Mouse (Mus musculus) liver, embryonic 12.5 days (tissue): ENCODE measurements around the gene Tspan4. TPM values are rescaled to one million over a fixed set of nuclear protein-coding genes. Genes with fewer than 3 reads are reported as not detected.

Source experiments
- ATAC-seq: fragments of 200-750 bp; cut with Nextera tagmentation; 2 replicates; pipeline ENCODE4 v1.8.0; 2017; ENCODE audit warnings: moderate number of reproducible peaks, mild to moderate bottlenecking, moderate library complexity
- H3K27ac ChIP-seq: fragments of 300-500 bp; sonication (generic); 2 replicates; pipeline ENCODE4 v1.5.1; 2016; ENCODE audit warnings: mild to moderate bottlenecking
- H3K27me3 ChIP-seq: fragments of 300-500 bp; sonication (generic); replicated peaks from 2 replicates; pipeline ENCODE4 v1.6.1; 2016; ENCODE audit warnings: mild to moderate bottlenecking, moderate library complexity
- H3K36me3 ChIP-seq: fragments of 300-500 bp; sonication (generic); 2 replicates; pipeline ENCODE4 v1.6.1; 2016; ENCODE audit warnings: mild to moderate bottlenecking, moderate library complexity
- H3K4me1 ChIP-seq: fragments of 300-500 bp; sonication (generic); 2 replicates; pipeline ENCODE4 v1.6.1; 2016
- H3K4me2 ChIP-seq: fragments of 300-500 bp; sonication (generic); 2 replicates; pipeline ENCODE4 v1.6.1; 2016; ENCODE audit warnings: mild to moderate bottlenecking, moderate library complexity
- H3K4me3 ChIP-seq: fragments of 300-500 bp; sonication (generic); 2 replicates; pipeline ENCODE4 v1.5.1; 2016; ENCODE audit warnings: mild to moderate bottlenecking, moderate library complexity
- H3K9ac ChIP-seq: fragments of 300-500 bp; sonication (generic); 2 replicates; pipeline ENCODE4 v1.6.1; 2016; ENCODE audit warnings: mild to moderate bottlenecking, moderate library complexity
- H3K9me3 ChIP-seq: fragments of 300-500 bp; sonication (generic); replicated peaks from 2 replicates; pipeline ENCODE4 v1.6.1; 2016; ENCODE audit warnings: mild to moderate bottlenecking, moderate library complexity
- WGBS: fragments of 180-500 bp; shearing (Covaris S2); methylation state at CpG from one replicate; pipeline ENCODE4 v1.1.7; 2016; ENCODE audit not compliant: insufficient replicate concordance; 5-methylcytosine and 5-hydroxymethylcytosine counted together
- polyA plus RNA-seq: library from polyadenylated mRNA; unstranded; fragments of >200 nt; fragmentation: Nextera tagmentation; extraction: Ambion mirVana; gene quantifications from 2 replicates; pipeline ENCODE4 v1.2.1, GENCODE M21; 2016

The Tspan4 gene
- polyA plus RNA-seq, 1 experiment from 2014 or later = 60.9 TPM

DNA sequence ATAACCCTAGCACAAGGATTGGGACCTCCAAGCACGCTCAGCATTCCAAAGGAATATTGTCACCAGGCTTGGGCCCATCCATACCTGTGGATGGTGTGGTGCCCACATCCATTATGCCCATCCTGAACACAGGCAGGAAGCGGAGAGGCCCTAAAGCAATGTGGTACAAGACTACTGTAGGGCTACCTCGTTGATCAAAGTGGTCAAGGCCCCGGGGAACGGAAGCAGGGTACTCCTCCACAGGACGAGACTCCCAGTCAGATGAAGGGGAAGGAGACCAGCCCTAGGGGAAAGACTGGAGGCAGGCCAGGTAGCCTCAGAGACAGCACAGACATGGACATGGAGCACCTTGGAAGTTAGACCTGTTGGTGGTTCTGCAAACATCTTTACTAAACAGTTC, 2.3 kb upstream of the Tspan4 start:
- H3K4me3 ChIP-seq = no peak overlapping the region
- H3K4me1 ChIP-seq = peaks cover 74% of the 10 kb centered on the region
- H3K4me2 ChIP-seq = no peak overlapping the region
- H3K9ac ChIP-seq = no peak overlapping the region
- peaks cover 38% of the 10 kb centered on the region for H3K36me3 ChIP-seq
- no peak for ATAC-seq
- 76% methylated on average over 6 of the region's 6 CpGs for WGBS
- H3K27ac ChIP-seq = no peak overlapping the region
- H3K9me3 ChIP-seq = no peaks in the 10 kb centered on the region
- no peaks in the 10 kb centered on the region for H3K27me3 ChIP-seq

DNA sequence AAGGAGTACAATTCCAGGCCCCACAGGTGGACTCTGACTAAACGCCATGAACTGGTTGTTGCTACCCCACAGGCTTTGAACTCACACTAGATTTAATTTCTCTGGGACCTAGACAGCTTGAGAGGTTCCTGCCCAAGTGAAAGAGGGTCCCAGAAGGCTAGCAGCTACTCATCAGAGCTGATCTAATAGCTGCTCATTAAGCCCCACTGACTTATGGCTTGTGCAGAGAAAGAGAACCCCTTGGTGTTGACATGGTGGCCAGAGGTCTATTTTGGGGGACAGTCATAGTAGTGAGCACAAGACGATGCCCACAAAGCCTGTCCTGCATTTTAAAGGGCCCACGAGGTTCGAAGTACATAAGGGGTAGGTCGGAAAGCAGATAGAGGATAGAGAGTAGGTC, 880 bp upstream of the Tspan4 start:
- Histone ChIP-seq H3K27me3 (no peaks in the 10 kb centered on the region), H3K4me2 (peak overlapping the region; percentile 98), H3K4me3 (peak overlapping the region; percentile 77), H3K9me3 (no peaks in the 10 kb centered on the region), H3K36me3 (peaks cover 38% of the 10 kb centered on the region), H3K4me1 (peaks cover 71% of the 10 kb centered on the region), H3K27ac (peak overlapping the region; percentile 89), H3K9ac (peak overlapping the region; percentile 84)
- 7% methylated on average over 5 of the region's 5 CpGs for WGBS
- no peak for ATAC-seq

DNA sequence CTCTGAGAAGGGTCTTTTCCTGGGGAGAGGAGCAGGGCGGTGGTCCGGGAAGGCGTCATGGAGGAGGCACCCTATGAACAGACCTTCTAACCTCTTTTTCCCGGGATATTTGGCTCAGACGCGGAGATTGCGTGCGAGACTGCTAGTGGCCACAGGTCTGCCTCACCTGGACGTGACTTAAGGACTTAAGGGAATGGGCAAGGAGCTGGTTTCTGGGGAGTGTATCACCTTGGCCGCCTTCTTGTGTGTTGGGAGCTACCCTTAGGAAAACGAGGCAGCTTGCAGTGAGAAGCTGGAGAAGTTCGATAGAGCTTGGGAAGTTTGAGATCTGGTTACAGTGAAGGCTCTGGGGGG, 742 bp downstream of the Tspan4 start:
- Histone ChIP-seq H3K4me1 (peaks cover 66% of the 10 kb centered on the region), H3K4me3 (peak overlapping the region; percentile 77), H3K36me3 (peaks cover 26% of the 10 kb centered on the region), H3K27me3 (peaks cover under 1% of the 10 kb centered on the region; the same call in 1 of the 2 replicates), H3K9me3 (no peaks in the 10 kb centered on the region), H3K9ac (peak overlapping the region; percentile 84), H3K4me2 (peak overlapping the region; percentile 98), H3K27ac (peak overlapping the region; percentile 89)
- WGBS = under 1% methylated on average over 12 of the region's 12 CpGs
- no peak for ATAC-seq

DNA sequence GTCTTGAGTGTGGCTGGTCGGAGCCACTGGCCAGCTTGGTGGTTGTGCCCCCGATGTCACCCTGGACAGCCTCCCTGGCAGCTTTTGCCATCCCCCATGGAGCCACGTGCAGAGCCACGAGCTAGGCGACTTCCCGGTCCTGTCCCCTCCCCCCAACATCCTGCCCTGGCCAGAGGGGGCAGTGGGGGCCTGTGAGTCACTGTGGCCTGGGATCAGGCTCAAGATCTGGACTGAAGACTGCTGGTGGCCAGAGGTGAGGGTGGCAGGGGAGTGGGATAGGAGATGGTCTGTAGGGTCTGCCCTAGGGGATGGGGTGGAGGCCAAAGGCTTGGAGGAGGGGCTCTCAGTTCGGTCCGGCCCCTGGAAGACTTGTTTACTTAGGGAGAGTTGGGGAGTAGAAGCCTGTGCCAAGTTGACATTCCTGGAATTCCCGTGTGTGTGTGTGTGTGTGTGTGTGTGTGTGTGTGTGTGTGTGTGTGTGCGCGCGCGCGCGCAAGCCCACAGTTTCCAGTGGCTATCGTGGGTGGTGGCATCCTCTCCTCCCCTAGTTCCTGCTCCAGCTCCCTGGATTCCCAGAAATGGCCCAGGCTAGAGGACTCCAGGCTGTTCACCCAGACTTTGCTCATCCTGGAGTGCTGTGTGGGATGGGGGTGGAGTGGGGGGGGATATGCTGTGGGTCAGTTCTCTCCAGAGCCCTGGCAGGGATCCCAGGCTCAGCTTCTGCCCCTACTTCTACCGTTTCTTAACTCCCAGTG, 1.4 kb downstream of the Tspan4 start:
- H3K4me2 ChIP-seq = peak overlapping the region; percentile 98
- peaks cover 72% of the 10 kb centered on the region for H3K4me1 ChIP-seq
- peak overlapping the region; percentile 89 for H3K27ac ChIP-seq
- peaks cover 6% of the 10 kb centered on the region for H3K27me3 ChIP-seq
- H3K9me3 ChIP-seq = no peaks in the 10 kb centered on the region
- H3K4me3 ChIP-seq = peak overlapping the region; percentile 77
- peaks cover 19% of the 10 kb centered on the region for H3K36me3 ChIP-seq
- peak; percentile 42 for ATAC-seq
- 2% methylated on average over 11 of the region's 17 CpGs for whole genome bisulfite sequencing
- H3K9ac ChIP-seq = peak overlapping the region; percentile 84

DNA sequence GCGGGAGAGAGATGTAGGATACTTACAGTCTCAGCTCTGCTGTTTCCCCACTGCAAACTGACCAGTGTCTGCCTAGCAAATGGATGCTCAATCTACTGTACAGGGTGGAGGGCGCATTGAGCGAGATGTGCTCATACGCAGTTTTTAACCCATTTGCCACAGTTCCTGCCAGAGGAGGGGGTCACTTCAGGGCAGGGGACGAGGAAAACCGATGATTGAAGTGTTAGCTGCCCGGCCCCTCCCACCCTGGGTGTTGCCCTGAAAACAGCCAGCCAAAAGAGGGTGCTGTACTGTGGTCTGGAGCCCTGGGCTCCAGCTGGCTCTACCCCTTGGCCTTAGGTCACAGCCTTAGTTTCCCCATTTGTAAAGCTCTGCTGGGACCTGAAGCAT, 1.9 kb downstream of the Tspan4 start:
- ATAC-seq = 0 out of 2 replicates have a peak, but pooled peaks have one; percentile 6

DNA sequence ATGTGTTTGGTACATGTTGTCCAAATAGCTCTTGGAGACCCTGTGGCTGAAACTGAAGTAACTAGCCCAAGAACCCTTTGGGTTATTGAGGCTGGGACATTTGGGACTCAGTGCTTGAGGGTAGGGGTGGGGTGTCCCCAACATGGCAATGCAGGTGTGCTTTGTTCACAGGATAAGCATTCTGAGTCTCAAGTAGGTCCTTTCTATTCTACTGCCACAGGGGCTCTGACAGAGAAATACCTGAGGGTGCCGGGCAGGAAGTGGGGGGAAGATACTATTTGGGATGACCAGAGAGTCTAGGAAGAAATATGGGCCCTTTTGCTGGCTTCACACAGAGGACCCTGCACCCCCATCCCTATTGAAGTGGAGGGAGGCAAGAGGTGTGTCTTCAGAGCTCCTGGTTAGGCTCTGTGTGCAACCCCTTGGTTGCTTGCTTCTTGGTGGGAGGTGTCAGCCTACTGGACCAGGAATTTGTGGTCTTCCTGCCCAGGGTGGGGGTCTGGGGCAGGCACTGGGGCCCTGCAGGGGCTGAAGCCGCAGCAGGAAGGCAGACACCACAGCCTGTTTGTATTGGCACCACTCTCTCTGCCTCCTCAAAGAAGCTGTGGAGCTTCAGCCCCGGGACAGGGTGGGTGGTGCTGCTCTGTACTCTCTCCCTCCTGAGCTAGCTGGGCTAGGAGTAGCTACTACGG, 2.7 kb downstream of the Tspan4 start:
- ATAC-seq = no peak
- peaks cover 20% of the 10 kb centered on the region for H3K27me3 ChIP-seq
- H3K4me3 ChIP-seq = peak overlapping the region; percentile 77; the same call in 1 of the 2 replicates
- peak overlapping the region; percentile 98 for H3K4me2 ChIP-seq
- H3K27ac ChIP-seq = peak overlapping the region; percentile 89
- no peaks in the 10 kb centered on the region for H3K9me3 ChIP-seq
- 21% methylated on average over 4 of the region's 4 CpGs for WGBS
- H3K36me3 ChIP-seq = peaks cover 6% of the 10 kb centered on the region
- H3K4me1 ChIP-seq = peaks cover 79% of the 10 kb centered on the region
- H3K9ac ChIP-seq = no peak overlapping the region; the same call in 1 of the 2 replicates

More for the DNA sequence above, 1.9 kb downstream of the Tspan4 start:
- H3K36me3 ChIP-seq = peaks cover 14% of the 10 kb centered on the region
- peak overlapping the region; percentile 77 for H3K4me3 ChIP-seq
- peak overlapping the region; percentile 98 for H3K4me2 ChIP-seq
- peaks cover 12% of the 10 kb centered on the region for H3K27me3 ChIP-seq
- 5% methylated on average over 7 of the region's 7 CpGs for WGBS
- H3K27ac ChIP-seq = peak overlapping the region; percentile 89
- H3K4me1 ChIP-seq = peaks cover 78% of the 10 kb centered on the region
- no peaks in the 10 kb centered on the region for H3K9me3 ChIP-seq
- peak overlapping the region; percentile 84; the same call in 1 of the 2 replicates for H3K9ac ChIP-seq

DNA sequence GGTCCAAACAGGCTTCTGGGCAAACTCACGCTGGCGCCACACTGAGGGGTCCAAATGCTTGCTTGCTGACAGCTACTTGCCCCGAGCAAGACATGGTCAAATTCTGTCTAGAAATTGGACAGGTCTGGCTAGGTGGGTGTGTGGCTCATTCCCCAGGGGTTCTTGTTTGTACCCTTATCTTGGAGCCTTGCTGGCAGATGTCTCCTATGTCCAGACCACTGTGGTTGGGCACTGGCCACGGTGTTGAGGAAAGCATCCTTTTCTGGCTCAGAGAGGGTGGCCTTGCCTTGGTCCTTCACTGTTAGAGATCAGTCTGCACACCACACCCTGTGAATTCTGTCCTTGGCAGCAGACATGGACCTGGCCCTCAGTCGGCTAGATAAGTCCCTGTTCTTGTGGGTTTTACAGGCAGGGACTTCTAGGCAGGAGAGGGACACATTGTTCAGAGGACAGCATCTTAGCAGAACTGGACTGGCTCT, 3.3 kb downstream of the Tspan4 start:
- WGBS = 28% methylated on average over 5 of the region's 5 CpGs
- Histone ChIP-seq H3K4me1 (peaks cover 77% of the 10 kb centered on the region), H3K9ac (no peak overlapping the region)

DNA sequence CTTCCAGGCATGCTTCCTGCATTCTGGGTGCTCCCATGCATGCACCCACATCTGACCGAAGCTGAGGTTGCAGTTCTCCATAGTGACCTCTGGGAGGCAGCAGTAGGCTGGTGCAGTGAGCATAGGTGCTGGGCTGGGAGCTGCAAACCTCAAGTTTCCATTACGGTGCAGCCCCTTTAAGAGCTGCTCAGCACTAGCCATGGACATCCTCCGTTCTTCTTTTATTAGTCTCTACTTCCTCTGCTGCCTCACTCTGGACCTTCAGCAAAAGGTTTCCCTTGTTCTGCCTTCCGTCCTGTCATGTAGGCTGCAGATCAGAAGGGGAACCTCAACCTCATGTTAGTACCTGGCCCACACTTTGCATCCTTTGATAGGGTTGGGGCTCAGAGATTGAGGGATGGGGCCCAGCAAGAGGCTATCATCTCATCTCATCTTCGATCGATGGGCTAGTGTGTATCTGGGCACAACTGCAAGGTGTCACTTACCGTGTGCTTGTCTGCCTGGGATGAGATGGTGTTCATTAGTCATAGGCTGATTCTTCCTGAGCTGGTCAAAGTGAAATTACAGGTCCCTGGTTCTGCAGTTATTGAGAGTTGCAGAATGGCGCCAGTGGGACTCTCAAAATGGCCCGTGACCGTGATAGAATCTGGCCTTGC, 5.9 kb downstream of the Tspan4 start:
- no peak overlapping the region for H3K4me3 ChIP-seq
- H3K36me3 ChIP-seq = peaks cover 16% of the 10 kb centered on the region; the same call in 1 of the 2 replicates
- WGBS = 11% methylated on average over 10 of the region's 10 CpGs
- H3K9ac ChIP-seq = no peak overlapping the region
- peak; percentile 56 for ATAC-seq
- no peak overlapping the region for H3K27ac ChIP-seq
- peak overlapping the region; percentile 90 for H3K4me2 ChIP-seq
- peaks cover 58% of the 10 kb centered on the region for H3K4me1 ChIP-seq
- H3K9me3 ChIP-seq = no peaks in the 10 kb centered on the region
- H3K27me3 ChIP-seq = peaks cover 31% of the 10 kb centered on the region

More for the DNA sequence above, 3.3 kb downstream of the Tspan4 start:
- Histone ChIP-seq H3K27ac (peak overlapping the region; percentile 89), H3K36me3 (peaks cover 4% of the 10 kb centered on the region; the same call in 1 of the 2 replicates), H3K27me3 (peaks cover 25% of the 10 kb centered on the region), H3K9me3 (no peaks in the 10 kb centered on the region), H3K4me2 (peak overlapping the region; percentile 98), H3K4me3 (no peak overlapping the region)
- ATAC-seq = no peak

DNA sequence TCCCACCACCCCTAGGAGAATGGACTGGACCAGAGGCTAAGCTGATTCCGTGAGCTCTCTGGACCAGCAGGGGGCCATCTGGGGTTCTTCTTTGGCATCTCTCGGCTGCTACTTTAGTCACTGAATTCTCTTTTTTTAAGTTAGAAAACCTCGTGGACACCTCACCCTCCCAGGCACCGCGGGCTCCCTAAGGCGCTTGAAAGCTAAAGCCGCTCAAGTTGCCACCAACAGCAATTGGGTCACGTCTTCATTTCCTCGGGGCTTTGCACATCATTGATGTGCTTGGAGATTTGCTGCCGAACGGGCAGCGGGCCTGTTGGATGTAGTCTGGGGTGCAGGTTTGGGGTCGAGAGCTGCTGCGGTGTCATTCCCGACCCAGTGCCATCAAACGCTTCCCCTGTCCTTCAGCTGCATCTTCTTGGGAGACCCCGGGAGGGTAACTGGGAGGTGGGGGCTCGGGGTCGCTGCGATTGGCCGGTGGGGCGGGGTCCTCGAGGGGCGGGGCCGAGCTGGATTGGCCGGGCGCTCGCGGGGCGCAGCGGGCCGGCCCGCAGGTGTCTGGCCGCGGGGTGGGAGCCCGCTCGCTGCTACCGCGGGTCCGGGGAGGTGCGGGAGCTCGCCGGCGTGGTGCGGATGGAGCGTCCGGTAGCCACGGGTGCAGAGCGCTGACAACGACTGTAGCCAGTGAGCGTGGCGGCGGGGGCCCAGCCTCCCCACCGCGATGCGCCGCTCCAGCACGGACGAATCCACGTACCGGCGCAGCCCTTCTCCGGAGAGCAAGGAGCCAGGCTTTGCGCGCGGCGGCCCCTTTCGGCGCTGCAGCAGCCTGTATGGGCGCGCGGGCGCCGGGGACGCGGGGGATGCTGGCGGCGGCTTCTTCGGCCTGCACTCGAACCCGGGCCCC, 6.7 kb downstream of the Tspan4 start:
- no peak overlapping the region for H3K27ac ChIP-seq
- WGBS = 3% methylated on average over 81 of the region's 81 CpGs
- peak overlapping the region; percentile 55 for H3K4me3 ChIP-seq
- no peak for ATAC-seq
- H3K27me3 ChIP-seq = peaks cover 31% of the 10 kb centered on the region
- H3K36me3 ChIP-seq = peaks cover 22% of the 10 kb centered on the region
- H3K4me1 ChIP-seq = peaks cover 50% of the 10 kb centered on the region
- no peaks in the 10 kb centered on the region for H3K9me3 ChIP-seq
- H3K9ac ChIP-seq = peak overlapping the region; percentile 62
- H3K4me2 ChIP-seq = peak overlapping the region; percentile 90

DNA sequence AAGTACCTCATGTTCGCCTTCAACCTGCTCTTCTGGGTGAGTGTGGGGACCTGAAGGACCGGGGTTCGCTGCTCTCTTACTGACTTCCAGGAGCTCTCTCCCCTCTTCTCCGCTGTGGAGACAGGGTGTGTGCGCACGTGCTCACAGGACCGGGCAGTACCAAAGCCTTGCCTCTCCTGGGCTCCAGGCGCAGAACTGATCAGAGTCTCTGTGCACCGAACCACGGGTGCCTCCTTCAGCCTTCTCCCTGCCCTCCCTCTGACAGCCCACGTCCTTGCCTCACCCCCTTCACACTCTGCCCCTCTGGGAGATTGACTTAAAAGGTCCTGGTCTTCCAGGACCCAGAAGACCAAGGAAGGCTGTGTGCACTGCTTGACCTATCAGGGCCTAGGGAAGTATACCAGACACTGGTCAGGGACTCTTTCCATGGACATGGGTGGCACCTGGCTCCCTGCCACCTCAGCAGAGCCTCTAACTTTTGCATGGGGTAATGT, 7.5 kb downstream of the Tspan4 start:
- Histone ChIP-seq H3K4me2 (peak overlapping the region; percentile 90), H3K4me3 (peak overlapping the region; percentile 55), H3K4me1 (peaks cover 42% of the 10 kb centered on the region), H3K27me3 (peaks cover 31% of the 10 kb centered on the region), H3K9ac (peak overlapping the region; percentile 62), H3K9me3 (no peaks in the 10 kb centered on the region), H3K36me3 (peaks cover 25% of the 10 kb centered on the region), H3K27ac (no peak overlapping the region)
- 0 out of 2 replicates have a peak, but pooled peaks have one; percentile 3 for ATAC-seq
- WGBS = 47% methylated on average over 11 of the region's 11 CpGs
